Mouse (Mus musculus) cortical plate, adult 2 months (tissue): Measurements from ENCODE around the gene Usp54.

ENCODE experiments used
- CTCF ChIP-seq: fragments of 200-500 bp; IDR thresholded peaks from 2 replicates; pipeline ENCODE4 v1.5.1; 2011; ENCODE audit warnings: mild to moderate bottlenecking, control low read depth, low read length; ENCODE audit not compliant: insufficient read depth; ENCODE audit errors: extremely low read depth
- POLR2A ChIP-seq: fragments of 200-500 bp; IDR thresholded peaks from 2 replicates; pipeline ENCODE4 v1.6.1; 2011; ENCODE audit warnings: mild to moderate bottlenecking, low read length, control low read depth; ENCODE audit not compliant: insufficient read depth; ENCODE audit errors: extremely low read depth

DNA sequence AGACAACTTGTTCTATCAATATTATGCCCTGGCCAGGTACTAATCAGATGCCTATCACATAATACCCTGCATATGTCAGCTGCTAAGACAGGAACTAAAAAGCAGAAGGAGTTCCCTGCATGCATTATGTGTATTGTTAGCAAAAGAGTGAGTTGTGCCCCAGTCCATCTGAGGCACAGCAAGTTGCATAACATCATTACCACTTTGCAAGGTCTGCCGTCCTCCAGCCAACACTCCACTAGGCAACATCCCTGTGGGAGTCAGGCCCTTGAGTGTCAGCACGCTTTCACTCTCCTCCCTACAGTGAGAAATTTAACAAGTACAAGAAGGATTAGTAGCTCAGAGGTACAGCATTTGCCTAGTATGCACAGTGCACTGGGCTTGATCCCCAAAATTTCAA, 132.4 kb downstream of the Usp54 start:
- TF ChIP-seq CTCF = no peak
- no peak for TF ChIP-seq POLR2A
